Mouse (Mus musculus) cerebellum, adult 8-10 months (tissue): ENCODE data around the gene Cenpo.
"Not testable (repeated sequence)": the region's sequence is repeated elsewhere in the genome, so short reads cannot be mapped to it uniquely, and the experiment has no call there.

Experiments used
- DNase-seq: peaks from one replicate; pipeline ENCODE4 v3.0.0; 2022

Gene Cenpo

GRCm38 (mm10) chr12:4233572-4234508 is at the start of gene Cenpo, which contains the start of gene Ptrhd1:
Cenpo (minus strand) TSS chr12:4234294.
Ptrhd1 (plus strand) TSS chr12:4234027.
- peak; percentile 97 for DNase-seq

- no peak for DNase-seq
Observed at GRCm38 (mm10) chr12:4279878-4280277, 45.8 kb upstream of the Cenpo start.

GRCm38 (mm10) chr12:4278978-4279755 is 45.1 kb upstream of the Cenpo start:
- DNase-seq: no peak

GRCm38 (mm10) chr12:4271078-4271477 is 37.0 kb upstream of the Cenpo start:
- no peak for DNase-seq

- DNase-seq: no peak
Observed at GRCm38 (mm10) chr12:4267765-4268164, 33.7 kb upstream of the Cenpo start.

GRCm38 (mm10) chr12:4252742-4253655 is 18.9 kb upstream of the Cenpo start:
- DNase-seq: no peak

- peak; percentile 66 for DNase-seq
Observed at GRCm38 (mm10) chr12:4249786-4250185, 15.7 kb upstream of the Cenpo start.

GRCm38 (mm10) chr12:4245742-4246141 is 11.6 kb upstream of the Cenpo start:
- no peak for DNase-seq

- no peak for DNase-seq
Observed at GRCm38 (mm10) chr12:4243805-4244204, 9.7 kb upstream of the Cenpo start.

- DNase-seq: not testable (repeated sequence)
Observed at GRCm38 (mm10) chr12:4240281-4240680, 6.2 kb upstream of the Cenpo start.

- DNase-seq: no peak
Observed at GRCm38 (mm10) chr12:4237481-4237880, 3.4 kb upstream of the Cenpo start.

GRCm38 (mm10) chr12:4232777-4233176 is 1.3 kb downstream of the Cenpo start:
- DNase-seq: no peak

GRCm38 (mm10) chr12:4230156-4230555 is 3.9 kb downstream of the Cenpo start:
- no peak for DNase-seq

GRCm38 (mm10) chr12:4212908-4213307 is 21.2 kb downstream of the Cenpo start:
- DNase-seq: no peak

GRCm38 (mm10) chr12:4211174-4211573 is 22.9 kb downstream of the Cenpo start:
- no peak for DNase-seq

GRCm38 (mm10) chr12:4209196-4209595 is 24.9 kb downstream of the Cenpo start:
- no peak for DNase-seq

- DNase-seq: peak; percentile 61
Observed at GRCm38 (mm10) chr12:4208405-4209133, 25.5 kb downstream of the Cenpo start.

GRCm38 (mm10) chr12:4206106-4206505 is 28.0 kb downstream of the Cenpo start:
- no peak for DNase-seq

- no peak for DNase-seq
Observed at GRCm38 (mm10) chr12:4202206-4202605, 31.9 kb downstream of the Cenpo start.

- no peak for DNase-seq
Observed at GRCm38 (mm10) chr12:4201454-4202200, 32.5 kb downstream of the Cenpo start.

GRCm38 (mm10) chr12:4199271-4199670 is 34.8 kb downstream of the Cenpo start:
- no peak for DNase-seq
